Mouse (Mus musculus): ENCODE data around the gene Ddx41.

GRCm38 (mm10) chr13:55574321-55574720 lies 37.9 kb upstream of the Ddx41 start:
- TF ChIP-seq CTCF (IDR thresholded peaks at IDR 0.05; ENCODE audit: low read depth): no peak
- TF ChIP-seq EP300 (optimal IDR thresholded peaks at IDR 0.05): no peak

All from stomach, postnatal 0 days (tissue).